Comparison of ENCODE assay signal across 9 mouse cellular contexts in genomic region chr19:59742946-59743345, GRCm38 (mm10).
DNase-seq lines count a peak whose midpoint lies in the region; ATAC-seq and TF ChIP-seq lines count a peak whose summit lies in the region.
"Had no signal": no experiment of that assay in that cellular context is flagged by ENCODE, and none has a peak within 500 bp of the region (broad histone marks: within the 10 kb centered on the region; RNA-seq: fewer than 3 reads in every experiment).

No protein-coding gene starts in this region.

- no peaks in the 10 kb centered on the region for H3K4me1 ChIP-seq in thymus, adult 2 months (replicated peaks; ENCODE audit: control insufficient read depth, insufficient read depth, low read length)
- H3K4me1 ChIP-seq in cortical plate, adult 2 months (ENCODE audit: control insufficient read depth, insufficient read depth, low read length), result no peaks in the 10 kb centered on the region; the same call in 1 of the 2 replicates
- no peaks in the 10 kb centered on the region for H3K4me1 ChIP-seq in lung, postnatal 0 days (ENCODE audit: insufficient read depth, low read depth, low read length)

- DNase-seq in heart, postnatal 10 days, result peak; percentile 15 to 16
- DNase-seq in heart, postnatal 25 days (ENCODE audit: low spot score), result no peak
- DNase-seq in thymus, adult 2 months, result peak; percentile 10
- no peak for DNase-seq in thymus, postnatal 4 days
- peak; percentile 55 for DNase-seq in lung, postnatal 0 days (ENCODE audit: low spot score)
- DNase-seq in testis, postnatal 14 days (ENCODE audit: low spot score), result no peak

- TF ChIP-seq CTCF in thymus, adult 2 months (IDR thresholded peaks at IDR 0.05; ENCODE audit: borderline replicate concordance, control insufficient read depth, extremely low read depth, insufficient read depth, low read length, poor library complexity), result no peak
- TF ChIP-seq CTCF in cortical plate, adult 2 months (IDR thresholded peaks at IDR 0.05; ENCODE audit: extremely low read depth, insufficient read depth, low read length), result peak; percentile 59
- peak; percentile 81 for TF ChIP-seq CTCF in lung, postnatal 0 days (IDR thresholded peaks at IDR 0.05)

- H3K4me3 ChIP-seq in thymus, adult 2 months (ENCODE audit: control insufficient read depth, insufficient read depth, low read length), result no peak overlapping the region
- no peak overlapping the region for H3K4me3 ChIP-seq in cortical plate, adult 2 months (ENCODE audit: insufficient read depth, low read length)
- H3K4me3 ChIP-seq in lung, postnatal 0 days (ENCODE audit: low read depth, low read length), result no peak overlapping the region
- H3K4me3 ChIP-seq: embryonic facial prominence, embryonic 15.5 days had no signal

- 15% methylated on average over 3 of the region's 3 CpGs for WGBS in thymus, adult 2 months
- WGBS in lung, postnatal 0 days, result 18% methylated on average over 3 of the region's 3 CpGs

- no peak overlapping the region for H3K9ac ChIP-seq in lung, postnatal 0 days (replicated peaks; ENCODE audit: low read depth)
- H3K9ac ChIP-seq: embryonic facial prominence, embryonic 15.5 days had no signal

- no peak for TF ChIP-seq POLR2A in thymus, adult 2 months (IDR thresholded peaks at IDR 0.05; ENCODE audit: control insufficient read depth, extremely low read depth, insufficient read depth, low read length, poor library complexity)
- no peak for TF ChIP-seq POLR2A in cortical plate, adult 2 months (IDR thresholded peaks at IDR 0.05; ENCODE audit: extremely low read depth, insufficient read depth, low read length)

- H3K4me2 ChIP-seq in lung, postnatal 0 days (replicated peaks; ENCODE audit: low read depth, low read length), result no peak overlapping the region
- H3K4me2 ChIP-seq: embryonic facial prominence, embryonic 15.5 days had no signal

- intact Hi-C loops in heart, postnatal 10 days (cut with DNase I), result loop anchor here (2.0 to 5.0 kb wide), 2 partner anchors 291 to 568 kb away; no protein-coding TSS in a partner anchor
- intact Hi-C loops in heart, postnatal 25 days (cut with DNase I), result loop anchor here (2.0 kb wide), 1 partner anchor 402 kb away; no protein-coding TSS in a partner anchor

- H3K27me3 ChIP-seq in thymus, adult 2 months (ENCODE audit: control insufficient read depth, insufficient read depth, low read length), result no peaks in the 10 kb centered on the region
- no peaks in the 10 kb centered on the region for H3K27me3 ChIP-seq in lung, postnatal 0 days (replicated peaks; ENCODE audit: insufficient read depth, low read length)
- H3K27me3 ChIP-seq: embryonic facial prominence, embryonic 15.5 days had no signal

- ATAC-seq in lung, postnatal 0 days, result no peak; the same call in 1 of the 2 replicates
- ATAC-seq in erythroid progenitor cell, adult 5-6 weeks (replicated peaks; ENCODE audit: low FRiP score, poor library complexity, severe bottlenecking), result no peak

- no peaks in the 10 kb centered on the region for H3K36me3 ChIP-seq in thymus, adult 2 months (ENCODE audit: control insufficient read depth, insufficient read depth, low read length)
- no peaks in the 10 kb centered on the region for H3K36me3 ChIP-seq in lung, postnatal 0 days (ENCODE audit: insufficient read depth, low read length)
- H3K36me3 ChIP-seq: embryonic facial prominence, embryonic 15.5 days had no signal

- H3K9me3 ChIP-seq in lung, postnatal 0 days (ENCODE audit: low read length), result no peaks in the 10 kb centered on the region
- H3K9me3 ChIP-seq: embryonic facial prominence, embryonic 15.5 days had no signal

- TF ChIP-seq EP300 in lung, postnatal 0 days (IDR thresholded peaks at IDR 0.05), result no peak

- H3K27ac ChIP-seq in thymus, adult 2 months (ENCODE audit: control insufficient read depth, insufficient read depth, low read length), result no peak overlapping the region
- no peak overlapping the region for H3K27ac ChIP-seq in cortical plate, adult 2 months (ENCODE audit: insufficient read depth, low read length)
- H3K27ac ChIP-seq in lung, postnatal 0 days (ENCODE audit: low read length), result no peak overlapping the region
- H3K27ac ChIP-seq: embryonic facial prominence, embryonic 15.5 days had no signal

Comparison
In these comparisons a context has a peak if more than half of its experiments do, and no peak if none do; other contexts are left out.
1. DNase-seq: peak in heart, postnatal 10 days (2 of 2), thymus, adult 2 months (single experiment) and lung, postnatal 0 days (single experiment); none in heart, postnatal 25 days (single experiment), thymus, postnatal 4 days (single experiment) and testis, postnatal 14 days (single experiment).